In genomic region chr4:129584884-129585608, GRCm38 (mm10) we compare ENCODE assay signal across 8 mouse cellular contexts. TPM values are rescaled to one million over a fixed set of nuclear protein-coding genes. Genes with fewer than 3 reads are reported as not detected.
A peak's percentile ranks its signal among the peaks of the same experiment; 100 is the strongest.
DNase-seq lines count a peak whose midpoint lies in the region; ATAC-seq and TF ChIP-seq lines count a peak whose summit lies in the region.

No protein-coding gene starts in this region.

- TF ChIP-seq CTCF in cortical plate, adult 2 months (IDR thresholded peaks at IDR 0.05; ENCODE audit: extremely low read depth, insufficient read depth, low read length), result peak; percentile 62

- no peak overlapping the region for H3K27ac ChIP-seq in cortical plate, adult 2 months (ENCODE audit: insufficient read depth, low read length)

- DNase-seq in ZHBTc4 (ENCODE audit: low read depth, low spot score), result peak; percentile 93
- DNase-seq in gastrocnemius, postnatal 10 days, result peak; percentile 89
- peak; percentile 83 to 87 for DNase-seq in left cerebral cortex, postnatal 10 days (ENCODE audit: extremely low spot score in 1 of 2, low spot score in 2 of 2)
- DNase-seq in right cerebral cortex, postnatal 25 days, result peak; percentile 78
- peak; percentile 75 to 85 for DNase-seq in urinary bladder, postnatal 4 days (ENCODE audit: low spot score in 2 of 2)

- ATAC-seq in inflammation-experienced regulatory T-cells, adult 6 months, result peak; percentile 55
- ATAC-seq in megakaryocyte progenitor cell, adult 5-6 weeks (replicated peaks; ENCODE audit: poor library complexity), result peak; percentile 84

- H3K4me1 ChIP-seq in cortical plate, adult 2 months (ENCODE audit: control insufficient read depth, insufficient read depth, low read length), result no peaks in the 10 kb centered on the region

- H3K4me3 ChIP-seq in cortical plate, adult 2 months (ENCODE audit: insufficient read depth, low read length), result peak overlapping the region; percentile 35

- intact Hi-C loops in left cerebral cortex, postnatal 10 days (cut with DNase I), result no loop called here

- no peak for TF ChIP-seq POLR2A in cortical plate, adult 2 months (IDR thresholded peaks at IDR 0.05; ENCODE audit: extremely low read depth, insufficient read depth, low read length)

RNA-seq across cellular contexts. Expression of gene Fam167b, which starts 6.7 kb away (rescaled TPM):
- 0.98 and 1.2 TPM in 2 replicates for polyA plus RNA-seq in cortical plate, adult 2 months (2012; rRNA removed)
- total RNA-seq in gastrocnemius, postnatal 10 days (2021), result 1 to 10 TPM in 1 of 2 experiments, under 1 TPM in 1; 0.80 to 1.3 TPM
- under 1 TPM in 2 of 3 experiments, not detected in 1; 0.97 to 0.98 TPM for polyA plus RNA-seq in inflammation-experienced regulatory T-cells, adult 6 months (2017; shearing (Covaris generic))
- total RNA-seq in left cerebral cortex, postnatal 10 days (2021), result under 1 TPM in 1 of 2 experiments, not detected in 1; 0.67 TPM
- total RNA-seq in megakaryocyte progenitor cell, adult 5-6 weeks (2015), result not detected in 2 replicates
- total RNA-seq in megakaryocyte progenitor cell, adult 5-6 weeks (2017), result not detected in 2 replicates

RNA-seq across cellular contexts. Expression of gene Lck, which starts 11.6 kb away (rescaled TPM):
- 2.3 and 3.3 TPM in 2 replicates for polyA plus RNA-seq in cortical plate, adult 2 months (2012; rRNA removed)
- under 1 TPM in 1 of 2 experiments, not detected in 1; 0.59 TPM for total RNA-seq in gastrocnemius, postnatal 10 days (2021)
- polyA plus RNA-seq in inflammation-experienced regulatory T-cells, adult 6 months (2017; shearing (Covaris generic)), result 1,000 to 10,000 TPM; 1,449 to 1,788 (median 1,727) TPM
- 10 to 100 TPM in 1 of 2 experiments, 1 to 10 TPM in 1; 9.5 to 10.8 TPM for total RNA-seq in left cerebral cortex, postnatal 10 days (2021)
- total RNA-seq in megakaryocyte progenitor cell, adult 5-6 weeks (2015), result 1.2 and 2.7 TPM in 2 replicates
- total RNA-seq in megakaryocyte progenitor cell, adult 5-6 weeks (2017), result 3.5 and 4.4 TPM in 2 replicates

RNA-seq across cellular contexts. Expression of gene Eif3i, which starts 15.4 kb away (rescaled TPM):
- polyA plus RNA-seq in cortical plate, adult 2 months (2012; rRNA removed), result 228 and 229 TPM in 2 replicates
- total RNA-seq in gastrocnemius, postnatal 10 days (2021), result 100 to 1,000 TPM; 149 to 151 TPM
- 100 to 1,000 TPM; 335 to 403 (median 335) TPM for polyA plus RNA-seq in inflammation-experienced regulatory T-cells, adult 6 months (2017; shearing (Covaris generic))
- 100 to 1,000 TPM; 141 to 151 TPM for total RNA-seq in left cerebral cortex, postnatal 10 days (2021)
- 405 and 434 TPM in 2 replicates for total RNA-seq in megakaryocyte progenitor cell, adult 5-6 weeks (2015)
- 298 and 336 TPM in 2 replicates for total RNA-seq in megakaryocyte progenitor cell, adult 5-6 weeks (2017)

RNA-seq across cellular contexts. Expression of gene Tmem234, which starts 15.4 kb away (rescaled TPM):
- 143 and 148 TPM in 2 replicates for polyA plus RNA-seq in cortical plate, adult 2 months (2012; rRNA removed)
- 10 to 100 TPM; 42.3 to 47.0 TPM for total RNA-seq in gastrocnemius, postnatal 10 days (2021)
- polyA plus RNA-seq in inflammation-experienced regulatory T-cells, adult 6 months (2017; shearing (Covaris generic)), result 100 to 1,000 TPM; 283 to 327 (median 313) TPM
- 100 to 1,000 TPM; 110 TPM for total RNA-seq in left cerebral cortex, postnatal 10 days (2021)
- total RNA-seq in megakaryocyte progenitor cell, adult 5-6 weeks (2015), result 97.2 and 104 TPM in 2 replicates
- 100 and 123 TPM in 2 replicates for total RNA-seq in megakaryocyte progenitor cell, adult 5-6 weeks (2017)

RNA-seq across cellular contexts. Expression of gene Dcdc2b, which starts 29.0 kb away (rescaled TPM):
- polyA plus RNA-seq in cortical plate, adult 2 months (2012; rRNA removed), result 11.1 and 11.3 TPM in 2 replicates
- 1 to 10 TPM in 1 of 2 experiments, under 1 TPM in 1; 0.61 to 2.6 TPM for total RNA-seq in gastrocnemius, postnatal 10 days (2021)
- 1 to 10 TPM; 2.1 to 5.3 (median 4.3) TPM for polyA plus RNA-seq in inflammation-experienced regulatory T-cells, adult 6 months (2017; shearing (Covaris generic))
- 1 to 10 TPM; 3.0 to 3.2 TPM for total RNA-seq in left cerebral cortex, postnatal 10 days (2021)
- total RNA-seq in megakaryocyte progenitor cell, adult 5-6 weeks (2015), result 1.3 TPM in 1 of 2 replicates, not detected in the other
- 0.81 TPM in 1 of 2 replicates, not detected in the other for total RNA-seq in megakaryocyte progenitor cell, adult 5-6 weeks (2017)
